Mouse (Mus musculus): ENCODE measurements at regions not wholly inside any gene's neighbourhood (a gene's known extent, or its start where the extent isn't known, plus 50 kb on each side); places are given as distances from the start of the nearest gene placed in this dataset.
A peak's percentile ranks its signal among the peaks of the same experiment; 100 is the strongest.

- DNase-seq: no peak
These were observed 502.0 kb downstream of the Sqor start for GRCm38 (mm10) chr2:123267036-123267435.

GRCm38 (mm10) chr2:123274866-123275735 lies 510.1 kb downstream of the Sqor start:
- DNase-seq: no peak

- DNase-seq: no peak
These were observed 510.8 kb downstream of the Sqor start for GRCm38 (mm10) chr2:123275736-123276330.

GRCm38 (mm10) chr2:123311554-123312276 lies 546.7 kb downstream of the Sqor start:
- no peak for DNase-seq

GRCm38 (mm10) chr2:123312277-123312617 lies 547.2 kb downstream of the Sqor start:
- peak; percentile 82 for DNase-seq

GRCm38 (mm10) chr2:123320448-123321097 lies 555.5 kb downstream of the Sqor start:
- no peak for DNase-seq

GRCm38 (mm10) chr2:123323769-123324168 lies 558.7 kb downstream of the Sqor start:
- DNase-seq: no peak

GRCm38 (mm10) chr2:123324896-123325295 lies 559.9 kb downstream of the Sqor start:
- no peak for DNase-seq

- no peak for DNase-seq
These were observed 584.7 kb downstream of the Sqor start for GRCm38 (mm10) chr2:123349625-123350346.

- no peak for DNase-seq
These were observed 599.2 kb downstream of the Sqor start for GRCm38 (mm10) chr2:123364204-123364603.

GRCm38 (mm10) chr2:123366571-123366970 lies 601.5 kb downstream of the Sqor start:
- DNase-seq: no peak

- no peak for DNase-seq
These were observed 620.8 kb downstream of the Sqor start for GRCm38 (mm10) chr2:123385622-123386418.

- DNase-seq: no peak
These were observed 622.0 kb downstream of the Sqor start for GRCm38 (mm10) chr2:123386773-123387604.

- no peak for DNase-seq
These were observed 625.9 kb downstream of the Sqor start for GRCm38 (mm10) chr2:123390981-123391380.

- DNase-seq: no peak
These were observed 629.3 kb downstream of the Sqor start for GRCm38 (mm10) chr2:123394296-123394695.

GRCm38 (mm10) chr2:123397551-123397950 lies 632.5 kb downstream of the Sqor start:
- DNase-seq: no peak

- DNase-seq: no peak
These were observed 636.0 kb downstream of the Sqor start for GRCm38 (mm10) chr2:123401064-123401463.

- no peak for DNase-seq
These were observed 644.0 kb downstream of the Sqor start for GRCm38 (mm10) chr2:123409075-123409474.

GRCm38 (mm10) chr2:123458034-123458677 lies 631.6 kb upstream of the Sema6d start:
- DNase-seq: no peak

GRCm38 (mm10) chr2:123473840-123474239 lies 615.9 kb upstream of the Sema6d start:
- DNase-seq: no peak
